Mouse (Mus musculus): ENCODE results near the gene Dclre1a. TPM values are rescaled to one million over a fixed set of nuclear protein-coding genes. Genes with fewer than 3 reads are reported as not detected.
A peak's percentile ranks its signal among the peaks of the same experiment; 100 is the strongest.

Gene Dclre1a
- 22.2 and 36.1 TPM in 2 replicates for total RNA-seq (2014; fragmentation: Nextera tagmentation)
- total RNA-seq (2017): 17.5 and 21.4 TPM in 2 replicates

GRCm38 (mm10) chr19:56547456-56548229, at the start of gene Dclre1a:
Dclre1a (minus strand) TSS chr19:56548222.
- peak; percentile 51 for ATAC-seq (replicated peaks; ENCODE audit: poor library complexity, severe bottlenecking)

- no peak for ATAC-seq (replicated peaks; ENCODE audit: poor library complexity, severe bottlenecking)
These were observed 44.5 kb upstream of the Dclre1a start for GRCm38 (mm10) chr19:56592472-56592871.

- ATAC-seq (replicated peaks; ENCODE audit: poor library complexity, severe bottlenecking): no peak
These were observed 42.2 kb upstream of the Dclre1a start for GRCm38 (mm10) chr19:56590250-56590649.

GRCm38 (mm10) chr19:56589455-56589854, 41.4 kb upstream of the Dclre1a start:
- no peak for ATAC-seq (replicated peaks; ENCODE audit: poor library complexity, severe bottlenecking)

GRCm38 (mm10) chr19:56589008-56589407, 41.0 kb upstream of the Dclre1a start:
- no peak for ATAC-seq (replicated peaks; ENCODE audit: poor library complexity, severe bottlenecking)

GRCm38 (mm10) chr19:56588205-56588626, 40.2 kb upstream of the Dclre1a start:
- ATAC-seq (replicated peaks; ENCODE audit: poor library complexity, severe bottlenecking): peak; percentile 67

- ATAC-seq (replicated peaks; ENCODE audit: poor library complexity, severe bottlenecking): no peak
These were observed 38.3 kb upstream of the Dclre1a start for GRCm38 (mm10) chr19:56586320-56586719.

- ATAC-seq (replicated peaks; ENCODE audit: poor library complexity, severe bottlenecking): no peak
These were observed 36.3 kb upstream of the Dclre1a start for GRCm38 (mm10) chr19:56584288-56584687.

GRCm38 (mm10) chr19:56583785-56584184, 35.8 kb upstream of the Dclre1a start:
- no peak for ATAC-seq (replicated peaks; ENCODE audit: poor library complexity, severe bottlenecking)

- no peak for ATAC-seq (replicated peaks; ENCODE audit: poor library complexity, severe bottlenecking)
These were observed 34.0 kb upstream of the Dclre1a start for GRCm38 (mm10) chr19:56581981-56582380.

- ATAC-seq (replicated peaks; ENCODE audit: poor library complexity, severe bottlenecking): no peak
These were observed 29.8 kb upstream of the Dclre1a start for GRCm38 (mm10) chr19:56577801-56578200.

- no peak for ATAC-seq (replicated peaks; ENCODE audit: poor library complexity, severe bottlenecking)
These were observed 25.2 kb upstream of the Dclre1a start for GRCm38 (mm10) chr19:56573184-56573583.

GRCm38 (mm10) chr19:56571913-56572312, 23.9 kb upstream of the Dclre1a start:
- no peak for ATAC-seq (replicated peaks; ENCODE audit: poor library complexity, severe bottlenecking)

- no peak for ATAC-seq (replicated peaks; ENCODE audit: poor library complexity, severe bottlenecking)
These were observed 23.2 kb upstream of the Dclre1a start for GRCm38 (mm10) chr19:56571234-56571633.

- ATAC-seq (replicated peaks; ENCODE audit: poor library complexity, severe bottlenecking): no peak
These were observed 22.8 kb upstream of the Dclre1a start for GRCm38 (mm10) chr19:56570781-56571180.

- ATAC-seq (replicated peaks; ENCODE audit: poor library complexity, severe bottlenecking): no peak
These were observed 18.9 kb upstream of the Dclre1a start for GRCm38 (mm10) chr19:56566940-56567339.

GRCm38 (mm10) chr19:56566041-56566440, 18.0 kb upstream of the Dclre1a start:
- ATAC-seq (replicated peaks; ENCODE audit: poor library complexity, severe bottlenecking): peak; percentile 96

GRCm38 (mm10) chr19:56565358-56565757, 17.3 kb upstream of the Dclre1a start:
- ATAC-seq (replicated peaks; ENCODE audit: poor library complexity, severe bottlenecking): no peak

- no peak for ATAC-seq (replicated peaks; ENCODE audit: poor library complexity, severe bottlenecking)
These were observed 15.4 kb upstream of the Dclre1a start for GRCm38 (mm10) chr19:56563469-56563868.

- ATAC-seq (replicated peaks; ENCODE audit: poor library complexity, severe bottlenecking): no peak
These were observed 14.6 kb upstream of the Dclre1a start for GRCm38 (mm10) chr19:56562433-56563138.

- ATAC-seq (replicated peaks; ENCODE audit: poor library complexity, severe bottlenecking): peak; percentile 99
These were observed 8.0 kb upstream of the Dclre1a start for GRCm38 (mm10) chr19:56555972-56556371.

Measured in granulocyte monocyte progenitor cell, adult 5-6 weeks (primary cell).